Mouse (Mus musculus) E14TG2a.4 (cell line): ENCODE measurements around the gene Ksr1.

Experiments used
- CTCF ChIP-seq: conservative IDR thresholded peaks from 2 replicates; pipeline ENCODE4 v1.5.1; 2014; ENCODE audit warnings: low read length
- NANOG ChIP-seq: IDR thresholded peaks from 2 replicates; pipeline ENCODE4 v1.6.1; 2014; ENCODE audit warnings: borderline replicate concordance, low read length, mixed read lengths
- POU5F1 ChIP-seq: IDR thresholded peaks from 2 replicates; pipeline ENCODE4 v1.6.1; 2014; ENCODE audit warnings: low read length, borderline replicate concordance

- TF ChIP-seq POU5F1 (no peak), CTCF (no peak), NANOG (no peak)
Observed at GRCm38 (mm10) chr11:79135685-79136360, 10.4 kb downstream of the Ksr1 start.
